Mouse (Mus musculus) myocyte (in vitro differentiated cells): Measurements from ENCODE around the gene Pus7.

Experiments
- MYOD1 ChIP-seq, 3 experiments: IDR thresholded peaks; one replicate each; pipeline ENCODE4 v1.6.1; 2011; ENCODE audit warnings: control low read depth in 2 of 3, low read depth in 2 of 3, mild to moderate bottlenecking in 2 of 3, moderate library complexity in 1 of 3; ENCODE audit not compliant: insufficient read length in 2 of 3, control insufficient read depth in 1 of 3
- POLR2A ChIP-seq: IDR thresholded peaks from one replicate; pipeline ENCODE4 v1.6.1; 2011; ENCODE audit warnings: low read depth, mild to moderate bottlenecking, control low read depth, moderate library complexity; ENCODE audit not compliant: insufficient read length

DNA sequence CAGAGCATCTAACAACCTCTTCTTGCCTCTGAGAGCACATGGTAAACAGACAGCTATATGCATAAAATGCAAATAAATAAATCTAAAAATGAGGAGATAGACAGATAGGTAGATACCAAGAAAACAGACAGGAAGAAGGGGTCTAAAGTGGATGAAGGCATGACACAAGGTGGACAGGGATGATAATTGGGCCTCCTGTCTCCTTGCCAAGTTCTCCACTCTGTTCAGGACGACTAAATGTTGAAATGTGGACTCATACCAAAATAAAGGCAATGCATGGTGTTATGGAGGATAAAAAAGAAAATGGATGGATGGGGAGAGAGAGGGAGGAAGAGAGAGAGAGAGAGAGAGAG lies 65.4 kb downstream of the Pus7 start:
- no peak for TF ChIP-seq POLR2A
- TF ChIP-seq MYOD1 (IDR thresholded peaks at IDR 0.05; ENCODE audit: control insufficient read depth in 1 of 3, insufficient read length in 2 of 3, low read depth in 2 of 3) = no peak
